Mouse (Mus musculus) embryonic facial prominence, embryonic 13.5 days (tissue): ENCODE measurements around the gene Grin2a. TPM values are rescaled to one million over a fixed set of nuclear protein-coding genes. Genes with fewer than 3 reads are reported as not detected.

Experiments
- ATAC-seq: fragments of 200-750 bp; cut with Nextera tagmentation; 2 replicates; pipeline ENCODE4 v1.8.0; 2017; ENCODE audit warnings: low read depth; ENCODE audit not compliant: insufficient number of reproducible peaks, insufficient read depth, low FRiP score, low TSS enrichment
- H3K27ac ChIP-seq: fragments of 300-500 bp; sonication (generic); 2 replicates; pipeline ENCODE4 v1.5.1; 2015; ENCODE audit warnings: moderate library complexity, mild to moderate bottlenecking, inconsistent platforms
- H3K27me3 ChIP-seq: fragments of 300-500 bp; sonication (generic); 2 replicates; pipeline ENCODE4 v1.6.1; 2015; ENCODE audit warnings: mild to moderate bottlenecking, inconsistent platforms
- H3K36me3 ChIP-seq: fragments of 300-500 bp; sonication (generic); 2 replicates; pipeline ENCODE4 v1.6.1; 2015; ENCODE audit warnings: mild to moderate bottlenecking, inconsistent platforms
- H3K4me1 ChIP-seq: fragments of 300-500 bp; sonication (generic); 2 replicates; pipeline ENCODE4 v1.6.1; 2015; ENCODE audit warnings: inconsistent platforms
- H3K4me2 ChIP-seq: fragments of 300-500 bp; sonication (generic); 2 replicates; pipeline ENCODE4 v1.6.1; 2015; ENCODE audit warnings: moderate library complexity, mild to moderate bottlenecking, inconsistent platforms
- H3K4me3 ChIP-seq: fragments of 300-500 bp; sonication (generic); 2 replicates; pipeline ENCODE4 v1.5.1; 2015; ENCODE audit warnings: mild to moderate bottlenecking, inconsistent platforms
- H3K9ac ChIP-seq: fragments of 300-500 bp; sonication (generic); 2 replicates; pipeline ENCODE4 v1.6.1; 2015; ENCODE audit warnings: mild to moderate bottlenecking, inconsistent platforms
- H3K9me3 ChIP-seq: fragments of 300-500 bp; sonication (generic); 2 replicates; pipeline ENCODE4 v1.6.1; 2016; ENCODE audit warnings: inconsistent platforms
- WGBS: fragments of 180-500 bp; shearing (Covaris S2); methylation state at CpG from one replicate; pipeline ENCODE4 v1.1.7; 2015; ENCODE audit warnings: mixed read lengths; 5-methylcytosine and 5-hydroxymethylcytosine counted together
- polyA plus RNA-seq: library from polyadenylated mRNA; unstranded; fragments of >200 nt; fragmentation: Nextera tagmentation; extraction: Ambion mirVana; gene quantifications from 2 replicates; pipeline ENCODE4 v1.2.1, GENCODE M21; 2015

Gene Grin2a
- polyA plus RNA-seq, 1 experiment from 2014 or later: 1.3 TPM

DNA sequence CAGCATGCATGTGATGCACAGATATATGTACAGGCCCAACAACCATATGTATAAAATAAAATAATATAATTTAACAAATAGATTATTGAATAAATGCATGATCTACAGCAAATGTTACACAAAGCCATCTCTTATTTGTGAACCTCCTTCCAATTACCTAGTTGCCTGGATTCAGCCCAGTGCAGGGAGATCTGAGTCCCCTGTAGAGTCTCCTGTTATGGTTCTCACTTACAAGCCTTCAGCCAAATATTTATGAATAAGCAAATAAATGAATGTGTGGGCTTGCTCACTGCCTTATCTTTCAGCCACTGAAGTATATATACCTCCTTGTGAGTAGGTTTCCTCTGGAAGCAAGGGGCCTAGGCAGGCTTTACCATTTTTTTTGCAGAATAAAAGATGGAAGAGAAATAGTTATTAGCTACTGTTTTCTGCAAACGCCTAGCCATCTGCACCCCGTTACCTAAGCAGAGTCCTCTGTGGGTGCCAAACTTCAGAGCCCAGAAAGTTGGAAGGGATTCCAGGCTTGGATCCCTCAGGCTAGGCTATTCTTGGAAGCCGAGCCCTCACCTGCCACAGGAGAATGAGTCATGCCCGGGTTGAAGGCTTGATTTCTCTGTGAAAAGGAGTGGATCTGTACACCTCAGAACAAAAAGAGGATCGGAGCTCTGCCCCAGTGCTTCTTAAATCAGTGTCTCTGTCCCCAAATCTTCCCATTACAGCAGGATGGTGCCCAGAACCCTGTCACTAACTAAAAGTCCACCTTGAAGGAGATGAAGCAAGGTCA, 92.5 kb downstream of the Grin2a start:
- no peaks in the 10 kb centered on the region for H3K9me3 ChIP-seq
- no peak overlapping the region for H3K4me3 ChIP-seq
- H3K4me1 ChIP-seq: no peaks in the 10 kb centered on the region
- H3K27me3 ChIP-seq: no peaks in the 10 kb centered on the region
- ATAC-seq: no peak
- no peaks in the 10 kb centered on the region for H3K36me3 ChIP-seq
- WGBS: 80% methylated on average over 5 of the region's 5 CpGs
- no peak overlapping the region for H3K9ac ChIP-seq
- no peak overlapping the region for H3K27ac ChIP-seq
- H3K4me2 ChIP-seq: no peak overlapping the region

DNA sequence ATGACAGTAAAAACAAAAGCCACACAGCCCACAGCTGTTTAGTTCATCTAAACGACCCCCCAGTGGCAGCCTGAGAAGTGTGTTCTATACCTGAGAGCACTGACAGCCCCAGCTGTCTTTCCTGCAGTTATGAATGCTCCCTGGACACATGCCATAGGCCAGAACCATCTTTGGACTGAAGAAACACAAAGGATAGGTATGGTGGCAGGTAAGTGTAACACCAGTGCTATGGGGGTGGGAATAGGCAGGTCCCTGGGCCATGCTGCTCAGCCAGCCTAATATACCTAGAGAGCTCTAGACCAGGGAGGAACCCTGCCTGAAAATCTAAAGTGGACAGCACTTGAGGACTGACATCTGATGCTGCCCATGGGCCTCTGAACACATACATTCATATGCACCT, 93.9 kb downstream of the Grin2a start:
- H3K9me3 ChIP-seq: no peaks in the 10 kb centered on the region
- no peak overlapping the region for H3K27ac ChIP-seq
- H3K36me3 ChIP-seq: no peaks in the 10 kb centered on the region
- H3K9ac ChIP-seq: no peak overlapping the region
- 43% methylated on average over 1 of the region's 1 CpGs for WGBS
- no peak for ATAC-seq
- H3K4me2 ChIP-seq: no peak overlapping the region
- H3K27me3 ChIP-seq: no peaks in the 10 kb centered on the region
- H3K4me3 ChIP-seq: no peak overlapping the region
- no peaks in the 10 kb centered on the region for H3K4me1 ChIP-seq

DNA sequence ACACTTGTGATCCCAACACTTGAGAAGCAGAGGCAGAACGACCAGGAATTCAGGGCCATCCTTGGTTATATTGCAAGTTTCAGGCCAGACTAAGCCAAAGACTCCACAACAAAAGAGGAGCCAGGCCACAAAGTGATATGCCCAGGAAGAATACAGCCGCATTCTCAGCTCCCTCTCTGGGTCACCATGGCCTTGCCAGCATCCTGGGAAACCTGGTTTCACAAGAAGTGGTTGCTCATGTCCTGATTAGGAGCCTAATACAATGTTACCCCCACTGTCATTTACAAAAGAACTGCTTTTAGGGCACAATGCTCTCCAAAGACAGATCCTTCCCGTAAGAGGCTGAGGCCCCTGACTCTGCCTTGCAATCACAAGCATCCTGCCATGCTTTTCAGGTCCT, 94.4 kb downstream of the Grin2a start:
- no peaks in the 10 kb centered on the region for H3K36me3 ChIP-seq
- no peak for ATAC-seq
- 85% methylated on average over 3 of the region's 3 CpGs for WGBS

DNA sequence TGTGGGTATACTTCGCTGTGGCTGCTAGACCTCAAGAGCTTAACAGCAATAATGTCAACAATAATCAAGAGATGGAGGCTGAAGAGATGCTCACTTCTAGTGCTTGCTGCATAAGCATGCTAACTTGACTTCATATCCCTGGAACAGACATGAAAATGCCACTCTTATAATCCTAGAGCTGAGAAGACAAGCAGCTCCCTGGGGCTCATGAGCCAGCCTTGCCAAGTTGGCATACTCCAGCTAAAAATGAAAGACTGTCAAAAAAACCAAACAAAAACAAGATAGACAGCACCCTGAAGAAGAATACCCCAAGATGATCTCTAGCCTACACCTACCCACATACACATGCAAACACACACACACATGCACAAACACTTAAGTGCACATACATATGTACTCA, 95.2 kb downstream of the Grin2a start:
- no peaks in the 10 kb centered on the region for H3K9me3 ChIP-seq
- H3K9ac ChIP-seq: no peak overlapping the region
- no peak for ATAC-seq
- 97% methylated on average over 1 of the region's 1 CpGs for WGBS
- H3K4me3 ChIP-seq: no peak overlapping the region
- H3K4me1 ChIP-seq: no peaks in the 10 kb centered on the region
- no peaks in the 10 kb centered on the region for H3K27me3 ChIP-seq
- no peak overlapping the region for H3K4me2 ChIP-seq
- H3K27ac ChIP-seq: no peak overlapping the region
- no peaks in the 10 kb centered on the region for H3K36me3 ChIP-seq

More for the DNA sequence above, 94.4 kb downstream of the Grin2a start:
- Histone ChIP-seq H3K27ac (no peak overlapping the region), H3K4me3 (no peak overlapping the region), H3K4me1 (no peaks in the 10 kb centered on the region), H3K27me3 (no peaks in the 10 kb centered on the region), H3K9ac (no peak overlapping the region), H3K4me2 (no peak overlapping the region), H3K9me3 (no peaks in the 10 kb centered on the region)

DNA sequence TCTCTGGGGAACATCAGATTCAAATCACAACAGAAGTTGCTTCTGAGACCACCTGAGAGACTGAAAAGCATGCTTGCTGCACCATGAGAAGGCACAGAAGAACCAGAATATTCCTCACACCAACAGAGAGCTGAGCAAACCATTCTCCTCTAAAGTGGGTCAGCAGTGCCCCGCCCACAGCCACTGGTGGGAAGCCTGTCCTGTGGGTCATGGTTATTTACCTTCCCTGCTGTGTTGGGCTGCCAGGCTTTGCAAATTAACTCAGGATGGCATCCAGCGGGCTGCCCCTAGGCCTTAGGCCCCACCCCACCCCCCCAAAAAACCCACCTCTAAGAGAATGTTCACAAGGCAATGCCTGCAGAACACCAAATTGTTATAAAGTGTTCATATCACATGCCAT, 96.2 kb downstream of the Grin2a start:
- Histone ChIP-seq H3K4me1 (no peaks in the 10 kb centered on the region), H3K36me3 (no peaks in the 10 kb centered on the region), H3K27ac (no peak overlapping the region), H3K4me2 (no peak overlapping the region), H3K9me3 (no peaks in the 10 kb centered on the region), H3K27me3 (no peaks in the 10 kb centered on the region), H3K4me3 (no peak overlapping the region), H3K9ac (no peak overlapping the region)
- 88% methylated on average over 2 of the region's 2 CpGs for WGBS
- ATAC-seq: no peak

DNA sequence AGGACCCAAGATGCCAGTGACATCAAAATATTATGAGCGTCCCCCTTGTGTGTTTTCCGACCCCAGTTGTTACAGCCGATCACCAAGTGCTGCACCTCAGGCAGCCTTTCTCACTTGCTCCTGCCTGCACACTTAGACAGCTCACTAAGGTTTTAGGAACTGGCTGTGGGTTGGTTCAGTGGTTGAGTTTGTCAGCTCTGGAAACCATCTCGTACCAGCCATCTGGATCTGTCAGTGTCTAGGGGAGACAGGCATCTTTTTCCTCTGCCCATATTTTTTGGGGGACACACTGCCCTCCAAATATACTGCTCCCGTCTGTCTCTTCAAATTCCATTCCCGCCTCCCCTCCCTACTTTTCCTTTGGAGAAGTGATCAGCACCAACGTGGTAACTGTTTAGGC, 99.8 kb downstream of the Grin2a start:
- H3K9ac ChIP-seq: no peak overlapping the region
- H3K4me2 ChIP-seq: no peak overlapping the region
- no peaks in the 10 kb centered on the region for H3K9me3 ChIP-seq
- no peaks in the 10 kb centered on the region for H3K27me3 ChIP-seq
- H3K4me3 ChIP-seq: no peak overlapping the region
- 73% methylated on average over 7 of the region's 7 CpGs for WGBS
- H3K36me3 ChIP-seq: no peaks in the 10 kb centered on the region
- H3K4me1 ChIP-seq: no peaks in the 10 kb centered on the region
- H3K27ac ChIP-seq: no peak overlapping the region
- ATAC-seq: no peak

DNA sequence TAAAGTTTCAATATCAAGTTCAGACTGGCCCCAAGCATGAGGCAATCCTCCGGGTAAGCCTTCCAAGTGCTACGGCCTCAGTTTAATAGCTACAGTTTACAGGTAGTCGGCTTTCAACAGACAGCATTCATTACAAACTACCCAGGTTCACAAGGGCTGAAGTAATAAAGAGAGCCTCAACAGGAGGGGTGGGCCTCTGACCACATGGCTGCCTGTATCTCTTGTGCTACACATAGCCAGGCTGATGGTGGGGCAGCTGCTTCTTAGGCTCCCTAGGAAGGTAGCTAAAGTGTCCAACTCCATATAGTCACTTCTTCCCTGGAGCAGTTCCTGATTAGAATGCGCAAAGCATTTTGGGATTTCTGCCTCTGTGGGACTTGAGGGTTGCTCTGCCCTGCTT, 109.2 kb downstream of the Grin2a start:
- no peaks in the 10 kb centered on the region for H3K36me3 ChIP-seq
- H3K4me1 ChIP-seq: no peaks in the 10 kb centered on the region
- no peak overlapping the region for H3K4me3 ChIP-seq
- WGBS: 67% methylated on average over 4 of the region's 4 CpGs
- H3K9ac ChIP-seq: no peak overlapping the region
- no peaks in the 10 kb centered on the region for H3K27me3 ChIP-seq
- no peak for ATAC-seq
- no peaks in the 10 kb centered on the region for H3K9me3 ChIP-seq
- H3K27ac ChIP-seq: no peak overlapping the region
- no peak overlapping the region for H3K4me2 ChIP-seq

DNA sequence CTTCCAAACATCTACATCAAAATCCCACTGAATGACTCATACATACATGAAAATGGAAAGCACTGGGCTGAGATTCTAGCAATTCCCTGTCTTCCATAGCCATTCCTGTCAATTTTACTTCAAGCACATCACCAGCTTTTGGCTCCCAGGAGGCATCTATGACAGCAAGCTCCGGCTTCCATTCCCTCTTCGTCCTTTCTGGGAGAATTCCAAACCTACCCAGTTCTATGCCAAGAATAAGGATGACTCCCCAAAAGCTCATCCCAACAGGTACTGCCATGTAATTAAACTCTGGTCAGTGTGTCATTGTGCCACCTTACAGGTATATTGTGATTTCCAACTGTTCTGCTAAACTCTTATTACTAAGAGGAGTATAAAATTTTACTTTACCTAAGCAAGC, 111.2 kb downstream of the Grin2a start:
- no peak for ATAC-seq
- Histone ChIP-seq H3K4me3 (no peak overlapping the region), H3K4me2 (no peak overlapping the region), H3K9ac (no peak overlapping the region), H3K4me1 (no peaks in the 10 kb centered on the region), H3K27ac (no peak overlapping the region), H3K27me3 (no peaks in the 10 kb centered on the region), H3K9me3 (no peaks in the 10 kb centered on the region), H3K36me3 (no peaks in the 10 kb centered on the region)
- 91% methylated on average over 2 of the region's 2 CpGs for WGBS

DNA sequence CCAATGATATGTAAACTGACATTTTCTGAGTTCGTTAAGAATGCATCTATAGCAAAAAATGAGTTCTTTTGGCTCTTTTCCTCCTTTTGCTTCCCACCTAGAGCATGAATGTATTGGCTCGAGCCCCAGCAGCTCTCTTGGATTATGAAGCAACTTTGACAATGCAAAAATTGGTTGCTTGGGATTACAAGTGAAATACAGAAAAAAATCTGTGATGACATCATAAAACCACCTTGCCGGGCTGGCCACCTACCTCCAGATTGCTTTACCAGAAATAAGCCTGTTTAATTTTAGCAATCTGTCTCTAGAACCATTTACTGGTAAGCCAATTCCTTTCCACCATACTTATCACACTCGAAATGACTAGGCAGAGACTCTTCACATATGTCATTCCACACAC, 112.9 kb downstream of the Grin2a start:
- 77% methylated on average over 4 of the region's 4 CpGs for WGBS

DNA sequence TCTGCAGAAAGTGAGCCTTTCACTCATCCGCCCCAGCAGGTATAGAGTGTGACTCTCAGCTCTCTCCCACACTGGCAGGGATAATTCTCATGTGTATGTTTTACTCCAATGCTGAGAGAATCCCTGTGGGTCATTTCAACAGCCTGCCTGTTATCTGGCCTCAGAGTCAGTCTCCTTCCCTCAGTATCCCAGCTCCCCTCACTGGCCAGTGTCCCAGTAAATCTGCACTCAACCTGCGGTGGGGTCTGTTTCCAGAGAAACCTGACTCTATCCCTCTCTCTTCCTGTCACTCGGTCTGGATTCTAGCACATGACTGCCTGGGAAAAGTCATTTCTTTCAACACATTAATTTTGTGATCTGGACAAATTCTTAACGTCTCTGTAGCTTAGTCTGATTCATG, 122.4 kb downstream of the Grin2a start:
- Histone ChIP-seq H3K36me3 (no peaks in the 10 kb centered on the region), H3K4me3 (no peak overlapping the region), H3K9me3 (no peaks in the 10 kb centered on the region), H3K9ac (no peak overlapping the region), H3K27me3 (no peaks in the 10 kb centered on the region), H3K4me2 (no peak overlapping the region), H3K4me1 (no peaks in the 10 kb centered on the region), H3K27ac (no peak overlapping the region)
- ATAC-seq: no peak
- 64% methylated on average over 4 of the region's 4 CpGs for WGBS

More for the DNA sequence above, 112.9 kb downstream of the Grin2a start:
- H3K4me1 ChIP-seq: no peaks in the 10 kb centered on the region
- ATAC-seq: no peak
- H3K9me3 ChIP-seq: no peaks in the 10 kb centered on the region
- no peaks in the 10 kb centered on the region for H3K27me3 ChIP-seq
- no peak overlapping the region for H3K4me2 ChIP-seq
- H3K9ac ChIP-seq: no peak overlapping the region
- H3K4me3 ChIP-seq: no peak overlapping the region
- no peak overlapping the region for H3K27ac ChIP-seq
- no peaks in the 10 kb centered on the region for H3K36me3 ChIP-seq

DNA sequence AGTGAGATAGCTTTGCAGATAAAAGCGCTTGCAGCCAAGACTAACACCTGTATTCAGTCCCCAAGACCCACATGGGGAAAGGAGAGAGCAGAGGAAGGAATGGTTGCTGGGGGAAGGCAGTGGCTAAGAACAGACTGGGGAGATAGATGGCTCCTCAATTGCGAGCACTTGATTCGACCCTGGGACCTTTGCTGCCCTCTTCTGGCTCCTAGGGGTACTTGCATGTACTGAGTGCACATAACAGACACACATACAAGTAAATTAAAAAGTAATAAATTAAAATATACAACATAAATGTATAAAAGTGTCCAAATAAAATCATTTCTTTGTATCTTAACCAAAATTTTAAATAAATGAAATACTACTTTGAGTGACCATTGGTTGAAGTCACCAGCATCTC, 129.7 kb downstream of the Grin2a start:
- Histone ChIP-seq H3K9ac (no peak overlapping the region), H3K4me3 (no peak overlapping the region), H3K4me2 (no peak overlapping the region), H3K27ac (no peak overlapping the region), H3K27me3 (no peaks in the 10 kb centered on the region), H3K4me1 (no peaks in the 10 kb centered on the region), H3K9me3 (no peaks in the 10 kb centered on the region), H3K36me3 (no peaks in the 10 kb centered on the region)
- ATAC-seq: no peak
- 69% methylated on average over 3 of the region's 3 CpGs for WGBS

DNA sequence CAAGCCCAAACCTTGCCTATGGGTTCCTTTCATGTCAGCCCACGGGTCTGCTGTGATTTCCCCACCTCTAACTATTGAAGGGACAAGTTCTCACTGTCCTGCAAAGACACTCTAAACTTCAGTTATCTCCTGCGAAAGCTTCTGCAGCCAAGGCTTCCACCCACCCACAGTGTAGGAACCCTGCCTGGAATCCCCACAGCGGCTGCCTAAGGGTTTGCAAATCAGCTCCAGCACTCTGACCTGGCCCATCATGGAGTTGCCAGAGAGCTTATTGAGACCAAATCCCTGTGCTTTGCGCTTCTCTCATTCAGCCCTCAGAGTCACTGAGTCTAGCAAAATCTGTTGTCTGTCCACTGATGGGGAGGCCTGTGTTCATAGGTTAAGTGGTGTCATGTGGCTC, 130.3 kb downstream of the Grin2a start:
- Histone ChIP-seq H3K4me1 (no peaks in the 10 kb centered on the region), H3K4me3 (no peak overlapping the region), H3K9me3 (no peaks in the 10 kb centered on the region), H3K27me3 (no peaks in the 10 kb centered on the region), H3K36me3 (no peaks in the 10 kb centered on the region), H3K27ac (no peak overlapping the region), H3K9ac (no peak overlapping the region), H3K4me2 (no peak overlapping the region)
- 73% methylated on average over 4 of the region's 4 CpGs for WGBS
- ATAC-seq: no peak
